Mouse (Mus musculus): ENCODE measurements around the gene Kiss1. TPM values are rescaled to one million over a fixed set of nuclear protein-coding genes. Genes with fewer than 3 reads are reported as not detected.

Kiss1 gene
- polyA plus RNA-seq, 1 experiment from 2014 or later = not detected

DNA sequence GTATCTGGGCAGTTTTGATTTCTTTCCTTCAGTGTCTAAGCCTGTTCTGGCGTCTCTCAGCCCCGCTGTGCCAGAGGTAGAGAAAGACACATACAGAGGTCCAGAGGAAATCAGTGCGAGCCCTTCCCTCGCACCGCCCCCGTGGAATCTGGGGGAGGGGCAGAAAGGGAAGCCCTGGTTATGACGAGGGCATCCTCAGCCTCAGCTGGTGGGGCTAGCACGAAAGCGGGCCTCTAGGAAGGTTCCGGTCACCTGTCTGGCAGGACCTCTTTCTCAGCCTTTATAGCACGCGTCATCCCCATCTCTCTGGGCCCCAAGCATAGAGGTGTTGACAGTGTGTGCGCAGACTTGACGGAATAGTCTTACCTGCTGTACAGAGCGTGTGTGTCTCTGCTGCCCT, 34.2 kb downstream of the Kiss1 start:
- no peaks in the 10 kb centered on the region for H3K9me3 ChIP-seq (ENCODE audit: control insufficient read depth, low read length)
- no peaks in the 10 kb centered on the region for H3K27me3 ChIP-seq (ENCODE audit: control insufficient read depth, insufficient read depth, low read length)
- no peaks in the 10 kb centered on the region for H3K36me3 ChIP-seq (ENCODE audit: control insufficient read depth, insufficient read depth, low read length)
- ATAC-seq (ENCODE audit: low FRiP score, low TSS enrichment) = no peak
- H3K9ac ChIP-seq (ENCODE audit: low read length) = no peak overlapping the region
- no peak overlapping the region for H3K4me3 ChIP-seq (ENCODE audit: low read depth, low read length)
- peak; percentile 12 for DNase-seq (ENCODE audit: low spot score)
- TF ChIP-seq EP300 (optimal IDR thresholded peaks at IDR 0.05) = no peak
- no peak for TF ChIP-seq CTCF (IDR thresholded peaks at IDR 0.05; ENCODE audit: low read depth)
- WGBS = 57% methylated on average over 15 of the region's 15 CpGs
- no peak overlapping the region for H3K4me2 ChIP-seq (replicated peaks; ENCODE audit: low read depth)
- no peak overlapping the region for H3K27ac ChIP-seq (replicated peaks)
- H3K4me1 ChIP-seq (replicated peaks; ENCODE audit: control insufficient read depth, insufficient read depth) = no peaks in the 10 kb centered on the region

DNA sequence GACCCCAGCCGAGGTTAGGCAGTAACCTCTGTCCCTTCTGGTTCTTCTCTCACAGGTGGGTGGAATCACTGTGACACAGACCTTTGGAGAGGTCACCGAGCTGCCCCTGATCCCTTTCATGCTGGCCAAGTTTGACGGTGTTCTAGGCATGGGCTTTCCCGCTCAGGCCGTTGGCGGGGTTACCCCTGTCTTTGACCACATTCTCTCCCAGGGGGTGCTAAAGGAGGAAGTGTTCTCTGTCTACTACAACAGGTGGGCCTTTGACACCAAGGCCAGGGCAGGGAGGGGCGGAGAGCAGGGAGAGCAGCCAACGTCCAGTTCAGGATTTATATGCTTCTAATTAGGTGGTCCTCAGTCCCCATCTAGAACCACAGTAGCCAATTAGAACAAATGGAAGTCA, 34.7 kb downstream of the Kiss1 start:
- peak; percentile 11 for DNase-seq (ENCODE audit: low spot score)
- Histone ChIP-seq H3K4me2 (replicated peaks; ENCODE audit: low read depth) (no peak overlapping the region), H3K36me3 (ENCODE audit: control insufficient read depth, insufficient read depth, low read length) (no peaks in the 10 kb centered on the region), H3K27ac (replicated peaks) (no peak overlapping the region), H3K9ac (ENCODE audit: low read length) (no peak overlapping the region), H3K4me1 (replicated peaks; ENCODE audit: control insufficient read depth, insufficient read depth) (no peaks in the 10 kb centered on the region), H3K4me3 (ENCODE audit: low read depth, low read length) (no peak overlapping the region), H3K27me3 (ENCODE audit: control insufficient read depth, insufficient read depth, low read length) (no peaks in the 10 kb centered on the region), H3K9me3 (ENCODE audit: control insufficient read depth, low read length) (no peaks in the 10 kb centered on the region)
- TF ChIP-seq EP300 (optimal IDR thresholded peaks at IDR 0.05) (no peak), CTCF (IDR thresholded peaks at IDR 0.05; ENCODE audit: low read depth) (no peak)
- ATAC-seq (ENCODE audit: low FRiP score, low TSS enrichment) = no peak
- 64% methylated on average over 8 of the region's 8 CpGs for WGBS

DNA sequence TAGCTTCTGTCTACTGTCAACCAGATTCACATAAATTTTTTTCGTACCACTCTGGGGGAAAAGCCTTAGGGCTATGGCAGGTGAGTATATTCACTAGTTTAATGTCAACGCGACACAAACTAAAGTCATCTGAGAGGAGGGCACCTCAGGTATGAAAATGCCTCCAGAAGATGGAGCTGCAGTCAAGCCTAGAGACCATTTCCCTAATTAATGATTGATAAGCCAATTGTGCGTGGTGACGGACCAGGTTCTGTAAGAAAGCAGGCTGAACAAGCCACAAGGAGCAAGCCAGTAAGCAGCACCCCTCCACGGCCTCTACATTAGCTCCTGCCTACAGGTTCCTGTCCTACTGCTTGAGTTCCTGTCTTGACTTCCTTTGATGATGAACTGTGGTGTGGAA, 39.3 kb downstream of the Kiss1 start:
- DNase-seq (ENCODE audit: low spot score) (no peak), ATAC-seq (ENCODE audit: low FRiP score, low TSS enrichment) (no peak)
- Histone ChIP-seq H3K27me3 (ENCODE audit: control insufficient read depth, insufficient read depth, low read length) (no peaks in the 10 kb centered on the region), H3K4me1 (replicated peaks; ENCODE audit: control insufficient read depth, insufficient read depth) (no peaks in the 10 kb centered on the region), H3K9me3 (ENCODE audit: control insufficient read depth, low read length) (no peaks in the 10 kb centered on the region), H3K9ac (ENCODE audit: low read length) (no peak overlapping the region), H3K4me2 (replicated peaks; ENCODE audit: low read depth) (no peak overlapping the region), H3K27ac (replicated peaks) (no peak overlapping the region), H3K4me3 (ENCODE audit: low read depth, low read length) (no peak overlapping the region), H3K36me3 (ENCODE audit: control insufficient read depth, insufficient read depth, low read length) (no peaks in the 10 kb centered on the region)
- WGBS = 86% methylated on average over 6 of the region's 6 CpGs
- no peak for TF ChIP-seq CTCF (IDR thresholded peaks at IDR 0.05; ENCODE audit: low read depth)
- no peak for TF ChIP-seq EP300 (optimal IDR thresholded peaks at IDR 0.05)

DNA sequence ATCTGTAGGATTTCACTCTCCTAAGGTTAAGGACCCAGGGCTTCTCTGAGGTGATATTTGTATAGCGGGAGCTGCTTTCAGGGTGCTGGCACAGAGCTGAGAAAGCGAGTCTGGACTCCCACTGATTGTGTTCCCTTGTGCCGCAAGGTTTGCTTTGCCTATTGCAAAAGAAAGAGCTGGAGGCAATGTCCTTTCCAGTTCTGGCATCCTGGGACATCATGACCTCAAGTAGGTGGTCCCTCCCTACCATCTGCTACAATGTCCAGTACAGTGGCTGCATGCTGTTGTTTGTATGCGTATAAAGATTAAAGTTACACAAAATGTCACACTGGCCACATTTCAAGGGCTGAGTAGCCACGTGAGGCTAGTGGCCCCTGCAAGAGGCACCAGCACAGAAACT, 40.4 kb downstream of the Kiss1 start:
- no peak for TF ChIP-seq EP300 (optimal IDR thresholded peaks at IDR 0.05)
- TF ChIP-seq CTCF (IDR thresholded peaks at IDR 0.05; ENCODE audit: low read depth) = no peak
- DNase-seq (ENCODE audit: low spot score) = no peak
- 82% methylated on average over 5 of the region's 5 CpGs for WGBS
- no peaks in the 10 kb centered on the region for H3K27me3 ChIP-seq (ENCODE audit: control insufficient read depth, insufficient read depth, low read length)
- H3K4me3 ChIP-seq (ENCODE audit: low read depth, low read length) = no peak overlapping the region
- H3K9ac ChIP-seq (ENCODE audit: low read length) = no peak overlapping the region
- H3K27ac ChIP-seq (replicated peaks) = no peak overlapping the region
- no peaks in the 10 kb centered on the region for H3K4me1 ChIP-seq (replicated peaks; ENCODE audit: control insufficient read depth, insufficient read depth)
- no peaks in the 10 kb centered on the region for H3K36me3 ChIP-seq (ENCODE audit: control insufficient read depth, insufficient read depth, low read length)
- H3K4me2 ChIP-seq (replicated peaks; ENCODE audit: low read depth) = no peak overlapping the region
- H3K9me3 ChIP-seq (ENCODE audit: control insufficient read depth, low read length) = no peaks in the 10 kb centered on the region
- ATAC-seq (ENCODE audit: low FRiP score, low TSS enrichment) = no peak

DNA sequence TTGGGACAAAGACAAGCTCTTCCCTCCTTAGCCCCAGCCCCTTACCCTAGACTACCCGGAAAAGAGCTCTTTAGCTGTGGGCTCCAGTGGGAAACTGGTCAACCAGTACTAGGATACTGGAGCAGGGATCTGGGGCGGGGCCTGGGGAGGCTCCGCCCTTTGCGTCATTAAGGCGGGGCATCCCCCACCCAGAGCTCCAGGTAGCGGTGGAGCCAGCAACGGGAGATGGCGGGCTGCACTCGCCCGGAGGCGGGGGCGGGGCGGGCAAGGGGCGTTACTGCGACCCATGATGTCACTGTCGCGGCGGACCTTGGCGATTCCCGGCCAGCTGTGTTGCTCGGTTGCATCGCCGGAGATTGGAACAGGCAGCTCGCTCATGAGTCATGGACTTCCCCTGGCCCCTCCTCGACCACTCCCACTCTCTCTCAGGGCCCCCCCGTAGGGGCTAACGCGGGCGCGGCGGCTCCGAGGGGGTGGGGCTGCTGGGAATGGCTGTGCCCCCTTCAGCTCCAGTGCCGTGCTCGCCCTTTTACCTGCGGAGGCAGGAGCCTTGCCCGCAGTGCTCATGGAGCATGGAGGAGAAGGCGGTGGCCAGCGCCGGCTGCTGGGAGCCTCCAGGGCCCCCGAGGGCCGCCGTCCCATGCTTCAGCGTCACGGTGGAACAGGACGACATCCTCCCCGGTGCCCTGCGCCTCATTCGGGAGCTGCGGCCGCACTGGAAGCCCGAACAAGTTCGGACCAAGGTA, 41.8 kb downstream of the Kiss1 start, which contains the start of gene Etnk2:
Gene Etnk2 (plus strand): TSS at position 297 of the 746 bp plus-strand sequence.
- Histone ChIP-seq H3K9me3 (ENCODE audit: control insufficient read depth, low read length) (no peaks in the 10 kb centered on the region), H3K36me3 (ENCODE audit: control insufficient read depth, insufficient read depth, low read length) (no peaks in the 10 kb centered on the region), H3K4me1 (replicated peaks; ENCODE audit: control insufficient read depth, insufficient read depth) (no peaks in the 10 kb centered on the region), H3K27ac (replicated peaks) (0 out of 2 replicates have a peak within 1 kb of the TSS, but pooled peaks have one; percentile 30), H3K4me2 (replicated peaks; ENCODE audit: low read depth) (peak within 1 kb of the TSS; percentile 98), H3K27me3 (ENCODE audit: control insufficient read depth, insufficient read depth, low read length) (no peaks in the 10 kb centered on the region), H3K4me3 (ENCODE audit: low read depth, low read length) (peak within 1 kb of the TSS; percentile 59), H3K9ac (ENCODE audit: low read length) (peak within 1 kb of the TSS; percentile 64)
- ATAC-seq (ENCODE audit: low FRiP score, low TSS enrichment) = peak; percentile 80
- TF ChIP-seq EP300 (optimal IDR thresholded peaks at IDR 0.05) (no peak), CTCF (IDR thresholded peaks at IDR 0.05; ENCODE audit: low read depth) (no peak)
- under 1% methylated on average over 41 of the region's 52 CpGs for WGBS
- DNase-seq (ENCODE audit: low spot score) = peak; percentile 91

DNA sequence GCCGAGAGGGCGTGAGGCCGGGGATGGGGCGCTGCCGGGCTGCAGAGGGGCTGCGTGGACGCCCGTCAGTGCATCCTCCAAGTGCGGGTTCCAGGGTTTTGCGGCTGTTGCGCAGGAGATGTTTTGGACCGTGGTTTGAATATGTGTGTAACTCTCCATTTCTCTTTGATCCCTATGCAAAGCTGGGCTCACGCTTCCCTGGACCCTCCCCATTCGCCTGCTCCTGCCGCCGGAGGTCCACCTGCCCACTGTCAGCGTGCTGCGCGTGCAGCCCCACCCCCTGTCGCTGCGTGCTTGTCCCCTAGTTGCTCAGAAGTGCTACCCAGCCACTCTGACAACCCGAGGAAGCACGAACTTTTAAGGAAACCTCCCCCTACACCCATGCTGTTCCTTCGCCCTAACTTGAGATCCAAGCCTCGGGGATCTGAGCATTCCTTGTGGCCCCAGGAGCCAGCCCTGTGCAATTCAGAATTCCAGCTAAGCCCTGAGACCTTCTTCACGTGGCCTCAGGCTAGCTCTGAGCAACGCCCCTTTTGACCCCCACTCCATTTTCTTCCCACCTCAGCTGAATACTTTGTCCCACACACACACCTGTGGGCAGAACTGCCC, 42.5 kb downstream of the Kiss1 start:
- peak overlapping the region; percentile 59 for H3K4me3 ChIP-seq (ENCODE audit: low read depth, low read length)
- H3K4me1 ChIP-seq (replicated peaks; ENCODE audit: control insufficient read depth, insufficient read depth) = no peaks in the 10 kb centered on the region
- H3K36me3 ChIP-seq (ENCODE audit: control insufficient read depth, insufficient read depth, low read length) = no peaks in the 10 kb centered on the region
- DNase-seq (ENCODE audit: low spot score) (no peak), ATAC-seq (ENCODE audit: low FRiP score, low TSS enrichment) (no peak)
- H3K27me3 ChIP-seq (ENCODE audit: control insufficient read depth, insufficient read depth, low read length) = no peaks in the 10 kb centered on the region
- 3% methylated on average over 27 of the region's 27 CpGs for WGBS
- H3K4me2 ChIP-seq (replicated peaks; ENCODE audit: low read depth) = peak overlapping the region; percentile 98
- no peaks in the 10 kb centered on the region for H3K9me3 ChIP-seq (ENCODE audit: control insufficient read depth, low read length)
- no peak overlapping the region for H3K27ac ChIP-seq (replicated peaks)
- TF ChIP-seq CTCF (IDR thresholded peaks at IDR 0.05; ENCODE audit: low read depth) = no peak
- TF ChIP-seq EP300 (optimal IDR thresholded peaks at IDR 0.05) = no peak
- H3K9ac ChIP-seq (ENCODE audit: low read length) = peak overlapping the region; percentile 64

All from stomach, postnatal 0 days (tissue).